Comparison of ENCODE assay signal across 18 mouse cellular contexts in the genomic region with DNA sequence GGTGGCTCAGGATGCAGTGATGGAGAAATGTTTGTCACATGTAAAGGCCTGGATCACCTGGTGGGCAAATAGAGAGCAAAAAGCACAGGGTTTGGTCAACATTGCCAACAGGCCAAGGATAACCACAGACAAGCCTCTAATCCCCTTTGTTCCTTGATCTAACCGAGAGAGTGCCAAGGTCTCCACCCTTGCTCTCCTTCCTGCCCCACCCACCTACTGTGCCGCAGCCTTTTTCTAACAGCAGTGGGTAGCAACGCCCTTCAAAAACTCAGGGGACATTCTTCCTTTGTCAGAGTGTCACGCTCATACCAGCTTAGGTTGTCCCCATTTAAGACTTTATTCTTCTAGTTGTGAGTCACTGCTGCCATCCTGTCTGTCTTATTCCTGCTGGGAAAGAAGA.
DNase-seq lines count a peak whose midpoint lies in the region; ATAC-seq and TF ChIP-seq lines count a peak whose summit lies in the region.
"Had no signal": no experiment of that assay in that cellular context is flagged by ENCODE, and none has a peak within 500 bp of the region (broad histone marks: within the 10 kb centered on the region; RNA-seq: fewer than 3 reads in every experiment).

No protein-coding gene starts in this region.

- no peaks in the 10 kb centered on the region for H3K9me3 ChIP-seq in kidney, embryonic 15.5 days (replicated peaks)
- H3K9me3 ChIP-seq: embryonic facial prominence, embryonic 13.5 days; hindbrain, embryonic 10.5 days; lung, embryonic 15.5 days; midbrain, embryonic 15.5 days had no signal

- TF ChIP-seq CTCF in left cerebral cortex, adult 2 months (IDR thresholded peaks at IDR 0.05) = no peak
- no peak for TF ChIP-seq CTCF in thymus, adult 2 months (IDR thresholded peaks at IDR 0.05; ENCODE audit: borderline replicate concordance, control insufficient read depth, extremely low read depth, insufficient read depth, low read length, poor library complexity)

- H3K27me3 ChIP-seq in thymus, adult 2 months (ENCODE audit: control insufficient read depth, insufficient read depth, low read length) = no peaks in the 10 kb centered on the region
- H3K27me3 ChIP-seq in kidney, embryonic 15.5 days = no peaks in the 10 kb centered on the region
- H3K27me3 ChIP-seq: embryonic facial prominence, embryonic 13.5 days; lung, embryonic 15.5 days; midbrain, embryonic 15.5 days had no signal

- no peak overlapping the region for H3K4me3 ChIP-seq in left cerebral cortex, adult 2 months
- H3K4me3 ChIP-seq in thymus, adult 2 months (ENCODE audit: control insufficient read depth, insufficient read depth, low read length) = no peak overlapping the region
- H3K4me3 ChIP-seq in kidney, embryonic 15.5 days (replicated peaks) = no peak overlapping the region
- H3K4me3 ChIP-seq: embryonic facial prominence, embryonic 13.5 days; hindbrain, embryonic 10.5 days; lung, embryonic 15.5 days; midbrain, embryonic 15.5 days had no signal

- H3K36me3 ChIP-seq in thymus, adult 2 months (ENCODE audit: control insufficient read depth, insufficient read depth, low read length) = no peaks in the 10 kb centered on the region
- no peaks in the 10 kb centered on the region for H3K36me3 ChIP-seq in kidney, embryonic 15.5 days
- H3K36me3 ChIP-seq: embryonic facial prominence, embryonic 13.5 days; hindbrain, embryonic 10.5 days; lung, embryonic 15.5 days; midbrain, embryonic 15.5 days had no signal

- H3K4me1 ChIP-seq in thymus, adult 2 months (replicated peaks; ENCODE audit: control insufficient read depth, insufficient read depth, low read length) = peaks cover 14% of the 10 kb centered on the region
- no peaks in the 10 kb centered on the region for H3K4me1 ChIP-seq in kidney, embryonic 15.5 days
- H3K4me1 ChIP-seq: embryonic facial prominence, embryonic 13.5 days; lung, embryonic 15.5 days; midbrain, embryonic 15.5 days had no signal

- intact Hi-C loops in left cerebral cortex, adult 2 months (cut with DNase I) = loop anchor here (2.0 kb wide), 1 partner anchor 143 kb away; the partner anchor contains the start of gene Atp1a1

- H3K9ac ChIP-seq in kidney, embryonic 15.5 days = no peak overlapping the region
- H3K9ac ChIP-seq: embryonic facial prominence, embryonic 13.5 days; lung, embryonic 15.5 days; midbrain, embryonic 15.5 days had no signal

- TF ChIP-seq POLR2A in thymus, adult 2 months (IDR thresholded peaks at IDR 0.05; ENCODE audit: control insufficient read depth, extremely low read depth, insufficient read depth, low read length, poor library complexity) = no peak

- WGBS in thymus, adult 2 months = 9% methylated on average over 4 of the region's 4 CpGs
- 63% methylated on average over 4 of the region's 4 CpGs for WGBS in kidney, embryonic 15.5 days

- DNase-seq in left cerebral cortex, adult 2 months (ENCODE audit: extremely low spot score in 1 of 2, low spot score in 2 of 2) = no peak
- no peak for DNase-seq in left cerebral cortex, adult 8-10 months (ENCODE audit: low spot score in 2 of 2)
- DNase-seq in ES-CJ7 (ENCODE audit: low read depth, low spot score) = peak; percentile 14
- peak; percentile 5 for DNase-seq in lung, postnatal 14 days
- peak; percentile 14 for DNase-seq in thymus, adult 2 months
- DNase-seq in natural killer cell, adult 2 months (ENCODE audit: low spot score in 2 of 2) = no peak
- DNase-seq in right cerebral cortex, postnatal 36 days (ENCODE audit: low spot score in 2 of 2) = no peak
- DNase-seq: cerebellum, adult 11 months; cerebellum, postnatal 36 days; spleen, adult 18-20 months had no signal

- no peak for ATAC-seq in kidney, embryonic 15.5 days (replicated peaks; ENCODE audit: low FRiP score)
- ATAC-seq: inflammation-experienced regulatory T-cells, adult 6 months; midbrain, embryonic 15.5 days had no signal

- H3K27ac ChIP-seq in left cerebral cortex, adult 2 months = peak overlapping the region; percentile 29; the same call in 1 of the 2 replicates
- H3K27ac ChIP-seq in thymus, adult 2 months (ENCODE audit: control insufficient read depth, insufficient read depth, low read length) = peak overlapping the region; percentile 31; the same call in 1 of the 2 replicates
- no peak overlapping the region for H3K27ac ChIP-seq in kidney, embryonic 15.5 days
- H3K27ac ChIP-seq: embryonic facial prominence, embryonic 13.5 days; hindbrain, embryonic 10.5 days; kidney, postnatal 0 days; lung, embryonic 15.5 days; midbrain, embryonic 15.5 days had no signal

- H3K4me2 ChIP-seq in kidney, embryonic 15.5 days = no peak overlapping the region
- H3K4me2 ChIP-seq: embryonic facial prominence, embryonic 13.5 days; liver, embryonic 11.5 days; lung, embryonic 15.5 days; midbrain, embryonic 15.5 days had no signal

Comparison
In these comparisons a context has a peak if more than half of its experiments do, and no peak if none do; other contexts are left out.
1. DNase-seq: peak in ES-CJ7 (single experiment), lung, postnatal 14 days (single experiment) and thymus, adult 2 months (single experiment); none in left cerebral cortex, adult 2 months (0 of 2), left cerebral cortex, adult 8-10 months (0 of 2), natural killer cell, adult 2 months (0 of 2) and right cerebral cortex, postnatal 36 days (0 of 2).